Mouse (Mus musculus): Measurements from ENCODE around the gene Dyrk1a.

Dyrk1a gene

GRCm38 (mm10) chr16:94569229-94570176 is at the start of gene Dyrk1a:
TSS of gene Dyrk1a (plus strand) at chr16:94570010.
- peak; percentile 98 for DNase-seq (ENCODE audit: extremely low spot score, low read depth, low spot score)

GRCm38 (mm10) chr16:94523594-94524377 is 46.0 kb upstream of the Dyrk1a start:
- DNase-seq (ENCODE audit: extremely low spot score, low read depth, low spot score), result no peak

- no peak for DNase-seq (ENCODE audit: extremely low spot score, low read depth, low spot score)
Measured at GRCm38 (mm10) chr16:94524691-94525090, 45.1 kb upstream of the Dyrk1a start.

GRCm38 (mm10) chr16:94525955-94526343 is 43.9 kb upstream of the Dyrk1a start:
- DNase-seq (ENCODE audit: extremely low spot score, low read depth, low spot score), result no peak

GRCm38 (mm10) chr16:94526344-94527151 is 43.3 kb upstream of the Dyrk1a start, which contains the start of gene Vps26c:
TSS of gene Vps26c (minus strand) at chr16:94526830.
- DNase-seq (ENCODE audit: extremely low spot score, low read depth, low spot score), result peak; percentile 91

- DNase-seq (ENCODE audit: extremely low spot score, low read depth, low spot score), result no peak
Measured at GRCm38 (mm10) chr16:94527152-94527534, 42.7 kb upstream of the Dyrk1a start.

- DNase-seq (ENCODE audit: extremely low spot score, low read depth, low spot score), result no peak
Measured at GRCm38 (mm10) chr16:94527546-94527945, 42.3 kb upstream of the Dyrk1a start.

GRCm38 (mm10) chr16:94531268-94531667 is 38.5 kb upstream of the Dyrk1a start:
- no peak for DNase-seq (ENCODE audit: extremely low spot score, low read depth, low spot score)

GRCm38 (mm10) chr16:94533679-94534078 is 36.1 kb upstream of the Dyrk1a start:
- DNase-seq (ENCODE audit: extremely low spot score, low read depth, low spot score), result no peak

- DNase-seq (ENCODE audit: extremely low spot score, low read depth, low spot score), result no peak
Measured at GRCm38 (mm10) chr16:94535716-94536115, 34.1 kb upstream of the Dyrk1a start.

GRCm38 (mm10) chr16:94536417-94537158 is 33.2 kb upstream of the Dyrk1a start:
- no peak for DNase-seq (ENCODE audit: extremely low spot score, low read depth, low spot score)

- no peak for DNase-seq (ENCODE audit: extremely low spot score, low read depth, low spot score)
Measured at GRCm38 (mm10) chr16:94537159-94537527, 32.7 kb upstream of the Dyrk1a start.

GRCm38 (mm10) chr16:94540140-94540539 is 29.7 kb upstream of the Dyrk1a start:
- no peak for DNase-seq (ENCODE audit: extremely low spot score, low read depth, low spot score)

- DNase-seq (ENCODE audit: extremely low spot score, low read depth, low spot score), result no peak
Measured at GRCm38 (mm10) chr16:94542898-94543297, 26.9 kb upstream of the Dyrk1a start.

- no peak for DNase-seq (ENCODE audit: extremely low spot score, low read depth, low spot score)
Measured at GRCm38 (mm10) chr16:94544540-94545105, 25.2 kb upstream of the Dyrk1a start.

- no peak for DNase-seq (ENCODE audit: extremely low spot score, low read depth, low spot score)
Measured at GRCm38 (mm10) chr16:94545781-94546562, 23.8 kb upstream of the Dyrk1a start.

GRCm38 (mm10) chr16:94549813-94550212 is 20.0 kb upstream of the Dyrk1a start:
- DNase-seq (ENCODE audit: extremely low spot score, low read depth, low spot score), result no peak

- no peak for DNase-seq (ENCODE audit: extremely low spot score, low read depth, low spot score)
Measured at GRCm38 (mm10) chr16:94551934-94552333, 17.9 kb upstream of the Dyrk1a start.

GRCm38 (mm10) chr16:94555346-94555745 is 14.5 kb upstream of the Dyrk1a start:
- no peak for DNase-seq (ENCODE audit: extremely low spot score, low read depth, low spot score)
